Mouse (Mus musculus) stomach, embryonic 14.5 days (tissue): ENCODE measurements around the gene Bax. TPM values are rescaled to one million over a fixed set of nuclear protein-coding genes. Genes with fewer than 3 reads are reported as not detected.

ENCODE experiments used
- ATAC-seq: fragments of 200-750 bp; cut with Nextera tagmentation; 2 replicates; pipeline ENCODE4 v1.8.0; 2017; ENCODE audit warnings: low read depth, moderate TSS enrichment; ENCODE audit not compliant: insufficient number of reproducible peaks, insufficient read depth, low FRiP score
- H3K27ac ChIP-seq: fragments of 300-500 bp; sonication (generic); 2 replicates; pipeline ENCODE4 v1.5.1; 2014; ENCODE audit warnings: mild to moderate bottlenecking, low read length, moderate library complexity, mixed read lengths
- H3K27me3 ChIP-seq: fragments of 300-500 bp; sonication (generic); 2 replicates; pipeline ENCODE4 v1.6.1; 2014; ENCODE audit warnings: low read length, control low read depth, mixed read lengths; ENCODE audit not compliant: control insufficient read depth, insufficient read depth
- H3K36me3 ChIP-seq: fragments of 300-500 bp; sonication (generic); 2 replicates; pipeline ENCODE4 v1.6.1; 2014; ENCODE audit warnings: mild to moderate bottlenecking, control low read depth, low read length, moderate library complexity, mixed read lengths; ENCODE audit not compliant: control insufficient read depth, insufficient read depth
- H3K4me1 ChIP-seq: fragments of 300-500 bp; sonication (generic); 2 replicates; pipeline ENCODE4 v1.6.1; 2014; ENCODE audit warnings: low read length, control low read depth, mixed read lengths; ENCODE audit not compliant: control insufficient read depth, insufficient read depth
- H3K4me2 ChIP-seq: fragments of 300-500 bp; sonication (generic); replicated peaks from 2 replicates; pipeline ENCODE4 v1.6.1; 2014; ENCODE audit warnings: low read depth, low read length, control low read depth
- H3K4me3 ChIP-seq: fragments of 300-500 bp; sonication (generic); 2 replicates; pipeline ENCODE4 v1.5.1; 2014; ENCODE audit warnings: low read depth, low read length, control low read depth
- H3K9ac ChIP-seq: fragments of 300-500 bp; sonication (generic); replicated peaks from 2 replicates; pipeline ENCODE4 v1.6.1; 2014; ENCODE audit warnings: low read depth, mild to moderate bottlenecking, control low read depth, low read length, moderate library complexity, mixed read lengths
- H3K9me3 ChIP-seq: fragments of 300-500 bp; sonication (generic); 2 replicates; pipeline ENCODE4 v1.6.1; 2016; ENCODE audit warnings: low read depth, low read length, control low read depth; ENCODE audit not compliant: control insufficient read depth
- WGBS: fragments of 180-500 bp; shearing (Covaris S2); extraction: QIAGEN DNeasy Blood & Tissue Kit; methylation state at CpG from one replicate; pipeline ENCODE4 v1.1.7; 2014; 5-methylcytosine and 5-hydroxymethylcytosine counted together
- polyA plus RNA-seq: library from polyadenylated mRNA; unstranded; fragments of >200 nt; fragmentation: Nextera tagmentation; extraction: Ambion mirVana; gene quantifications from 2 replicates; pipeline ENCODE4 v1.2.1, GENCODE M21; 2014

Bax gene
- polyA plus RNA-seq, 1 experiment from 2014 or later, result 67.1 TPM

DNA sequence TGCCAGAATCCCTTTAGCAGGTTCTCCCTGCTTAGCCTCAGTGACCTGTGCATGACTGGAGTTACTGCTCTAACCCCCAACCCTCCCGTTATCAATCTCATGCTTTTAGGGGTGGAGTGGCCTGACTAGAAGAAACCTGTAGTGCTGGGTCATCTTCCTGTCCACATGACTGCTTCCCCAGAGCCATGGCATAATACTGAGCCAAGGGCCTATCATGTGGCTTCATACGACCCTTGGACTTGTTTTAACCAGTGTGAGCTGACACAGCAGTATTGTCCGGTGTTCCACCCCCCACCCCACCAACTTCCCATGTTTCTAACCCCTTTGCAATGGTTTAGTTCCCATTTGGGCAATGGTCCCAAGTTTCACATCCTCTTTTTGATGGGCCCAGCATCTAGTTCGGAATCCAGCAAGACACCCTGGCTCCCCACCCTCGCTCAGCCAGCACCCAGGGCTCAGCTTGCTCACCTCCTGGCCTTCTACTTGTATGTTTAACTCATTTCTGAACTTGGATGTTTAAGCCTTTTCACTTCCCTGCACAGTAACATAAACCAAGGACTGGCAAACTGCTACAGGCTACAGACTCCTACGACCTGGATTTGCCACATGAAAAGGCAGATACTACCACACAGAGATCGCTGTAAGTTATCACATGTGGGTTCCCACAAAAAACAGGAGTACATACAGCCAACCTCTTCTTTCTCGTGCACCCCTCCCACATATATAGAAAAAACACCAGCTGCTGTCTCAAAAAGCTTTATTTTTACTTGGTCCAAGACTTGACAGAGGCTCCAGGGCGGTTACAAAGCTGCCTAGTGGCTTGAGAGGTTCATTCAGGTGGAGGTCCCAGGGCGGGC is 9.3 kb downstream of the Bax start:
- peaks cover 29% of the 10 kb centered on the region for H3K4me1 ChIP-seq
- 47% methylated on average over 10 of the region's 10 CpGs for WGBS
- no peaks in the 10 kb centered on the region for H3K9me3 ChIP-seq
- H3K4me3 ChIP-seq, result peak overlapping the region; percentile 81
- no peak overlapping the region; the same call in 1 of the 2 replicates for H3K27ac ChIP-seq
- no peaks in the 10 kb centered on the region for H3K27me3 ChIP-seq
- H3K4me2 ChIP-seq, result peak overlapping the region; percentile 80
- H3K36me3 ChIP-seq, result peaks cover 27% of the 10 kb centered on the region
- no peak overlapping the region; the same call in 1 of the 2 replicates for H3K9ac ChIP-seq
- ATAC-seq, result no peak

DNA sequence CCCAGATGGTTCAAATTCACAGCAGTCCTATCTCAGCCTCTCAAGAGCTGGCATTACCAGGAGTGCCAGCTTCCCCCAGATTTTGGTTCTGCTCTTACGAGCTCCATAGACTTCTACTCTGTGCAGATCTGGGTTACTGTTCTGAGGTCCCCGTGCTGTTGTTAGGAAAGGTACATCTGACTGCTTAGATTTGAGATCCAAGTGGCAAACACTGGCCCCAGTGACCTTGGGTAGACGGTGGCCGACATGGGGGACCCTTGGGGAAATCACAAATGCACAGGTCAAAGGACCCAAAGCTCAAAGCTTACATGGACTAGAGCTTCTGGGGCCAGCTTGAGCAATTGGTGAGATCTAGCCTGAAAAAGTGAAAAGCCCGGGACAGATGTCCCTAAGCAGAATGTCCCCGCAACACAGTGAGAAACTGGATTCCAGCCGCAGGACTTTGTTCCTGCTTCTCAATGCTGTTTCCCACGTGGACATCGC is 9.9 kb downstream of the Bax start:
- WGBS, result 44% methylated on average over 9 of the region's 9 CpGs
- H3K4me3 ChIP-seq, result no peak overlapping the region
- H3K4me1 ChIP-seq, result peaks cover 29% of the 10 kb centered on the region
- H3K27ac ChIP-seq, result peak overlapping the region; percentile 10; the same call in 1 of the 2 replicates
- peaks cover 31% of the 10 kb centered on the region for H3K36me3 ChIP-seq
- peak overlapping the region; percentile 80 for H3K4me2 ChIP-seq
- H3K27me3 ChIP-seq, result no peaks in the 10 kb centered on the region
- no peaks in the 10 kb centered on the region for H3K9me3 ChIP-seq
- H3K9ac ChIP-seq, result no peak overlapping the region
- ATAC-seq, result no peak

DNA sequence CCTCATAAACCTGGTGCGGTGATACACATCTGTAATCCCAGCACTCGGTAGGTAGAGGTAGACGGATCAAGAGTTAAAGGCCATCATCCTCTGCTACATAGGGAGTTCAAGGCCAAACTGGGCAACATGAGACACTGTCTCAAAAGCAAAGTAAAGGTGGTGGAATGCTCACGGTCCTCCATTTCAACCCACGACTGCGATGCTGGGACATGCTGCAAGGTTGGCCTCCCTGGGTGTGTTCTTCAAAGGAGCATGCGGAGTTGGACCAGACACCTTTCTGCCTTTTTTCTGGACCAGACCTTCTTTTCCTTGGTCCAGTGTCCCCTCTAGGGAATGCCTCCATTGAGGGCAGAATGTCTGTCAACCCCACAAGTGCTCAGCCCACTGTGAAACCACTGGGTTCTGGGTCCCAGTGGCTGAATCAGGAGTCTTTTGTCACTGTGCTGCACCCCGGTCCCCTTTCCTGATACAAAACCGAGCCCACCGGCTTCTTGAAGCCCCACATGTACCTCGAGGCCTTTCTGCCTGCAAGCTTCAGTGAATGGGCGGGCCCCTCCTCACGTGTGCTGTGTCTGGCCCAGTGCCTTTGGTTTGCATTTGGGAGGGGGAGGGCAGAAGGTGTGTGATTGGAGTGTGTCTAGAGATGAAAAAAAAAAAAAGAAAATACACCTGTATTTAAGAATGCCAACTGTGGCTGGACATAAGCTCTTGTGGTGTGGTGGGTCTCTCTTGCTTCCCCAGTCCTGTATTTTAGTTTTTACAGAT is 10.6 kb downstream of the Bax start:
- peaks cover 28% of the 10 kb centered on the region for H3K4me1 ChIP-seq
- no peak overlapping the region; the same call in 1 of the 2 replicates for H3K4me2 ChIP-seq
- H3K27me3 ChIP-seq, result no peaks in the 10 kb centered on the region
- no peak overlapping the region for H3K4me3 ChIP-seq
- no peak overlapping the region for H3K9ac ChIP-seq
- peaks cover 31% of the 10 kb centered on the region for H3K36me3 ChIP-seq
- WGBS, result 73% methylated on average over 13 of the region's 13 CpGs
- no peak overlapping the region; the same call in 1 of the 2 replicates for H3K27ac ChIP-seq
- no peak for ATAC-seq
- no peaks in the 10 kb centered on the region for H3K9me3 ChIP-seq

DNA sequence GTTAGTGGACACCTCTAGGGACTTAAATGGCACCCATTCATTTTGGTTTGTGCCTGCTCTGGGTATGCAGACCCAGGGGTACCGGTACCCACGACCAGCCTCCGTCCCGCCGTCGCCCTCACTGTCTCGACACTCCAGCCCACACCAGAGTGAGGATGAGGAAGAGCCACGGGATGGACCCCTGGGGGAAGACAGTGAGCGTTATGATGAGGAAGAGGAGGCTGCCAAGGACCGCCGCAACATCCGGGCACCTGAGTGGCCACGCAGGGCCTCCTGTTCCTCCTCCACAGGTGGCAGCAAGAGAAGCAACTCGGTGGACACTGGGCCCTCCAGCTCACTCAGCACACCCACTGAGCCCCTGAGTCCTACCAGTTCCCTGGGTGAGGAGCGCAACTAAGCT is 11.7 kb downstream of the Bax start:
- Histone ChIP-seq H3K9ac (no peak overlapping the region), H3K4me2 (no peak overlapping the region), H3K4me3 (no peak overlapping the region), H3K27me3 (no peaks in the 10 kb centered on the region), H3K4me1 (peaks cover 17% of the 10 kb centered on the region), H3K27ac (no peak overlapping the region), H3K36me3 (peaks cover 32% of the 10 kb centered on the region), H3K9me3 (no peaks in the 10 kb centered on the region)
- ATAC-seq, result no peak
- WGBS, result 89% methylated on average over 15 of the region's 15 CpGs

DNA sequence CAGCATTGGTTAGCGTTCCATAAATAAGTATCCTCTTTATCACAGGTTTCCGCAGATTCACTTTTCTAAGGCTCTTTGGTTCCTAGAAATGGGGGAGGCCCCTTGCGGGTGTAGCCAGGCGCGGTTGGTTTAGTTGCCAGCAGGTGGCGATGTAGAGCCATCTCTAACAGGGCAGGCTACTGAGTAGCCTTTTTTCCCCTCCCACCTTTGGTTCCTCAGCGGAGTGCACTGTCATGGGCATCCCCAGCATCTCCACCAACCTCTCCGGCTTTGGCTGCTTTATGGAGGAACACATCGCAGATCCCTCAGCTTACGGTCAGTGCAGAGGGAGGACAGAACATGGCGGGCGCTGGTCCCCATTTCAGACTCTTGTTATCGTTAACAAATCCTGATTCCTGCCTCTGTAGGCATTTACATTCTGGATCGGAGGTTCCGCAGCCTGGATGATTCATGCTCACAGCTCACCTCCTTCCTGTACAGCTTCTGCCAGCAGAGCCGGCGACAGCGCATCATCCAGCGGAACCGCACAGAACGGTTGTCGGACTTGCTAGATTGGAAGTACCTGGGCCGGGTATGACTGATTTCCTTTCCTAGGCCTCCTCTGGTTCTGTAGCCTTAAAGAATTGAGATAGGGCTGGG is 15.2 kb downstream of the Bax start:
- no peak overlapping the region for H3K9ac ChIP-seq
- no peak overlapping the region for H3K27ac ChIP-seq
- peak; percentile 73; the same call in 1 of the 2 replicates for ATAC-seq
- no peaks in the 10 kb centered on the region for H3K27me3 ChIP-seq
- 55% methylated on average over 23 of the region's 23 CpGs for WGBS
- peaks cover 31% of the 10 kb centered on the region for H3K36me3 ChIP-seq
- no peaks in the 10 kb centered on the region for H3K9me3 ChIP-seq
- H3K4me1 ChIP-seq, result no peaks in the 10 kb centered on the region
- no peak overlapping the region for H3K4me2 ChIP-seq
- H3K4me3 ChIP-seq, result no peak overlapping the region

DNA sequence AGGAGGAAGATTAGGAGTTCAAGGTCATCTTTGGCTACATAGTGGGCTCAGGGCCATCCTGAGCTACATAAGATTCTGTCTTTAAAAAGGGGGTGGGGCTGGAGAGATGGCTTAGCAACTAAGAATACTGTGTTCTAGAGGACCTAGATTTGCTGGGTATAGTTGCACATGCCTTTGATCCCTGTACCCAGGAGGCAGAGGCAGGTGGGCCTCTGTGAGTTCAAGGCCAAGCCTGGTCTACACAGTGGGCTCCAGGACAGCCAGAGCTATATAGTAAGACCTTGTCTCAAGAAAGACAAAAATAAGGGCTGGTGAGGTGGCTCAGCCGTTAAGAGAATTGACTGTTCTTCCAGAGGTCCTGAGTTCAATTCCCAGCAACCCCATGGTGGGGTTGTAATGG is 16.7 kb downstream of the Bax start:
- no peak overlapping the region for H3K4me2 ChIP-seq
- H3K36me3 ChIP-seq, result peaks cover 37% of the 10 kb centered on the region
- H3K4me3 ChIP-seq, result no peak overlapping the region
- H3K9me3 ChIP-seq, result no peaks in the 10 kb centered on the region
- ATAC-seq, result no peak
- no peak overlapping the region for H3K9ac ChIP-seq
- no peaks in the 10 kb centered on the region for H3K27me3 ChIP-seq
- H3K4me1 ChIP-seq, result no peaks in the 10 kb centered on the region
- WGBS, result 93% methylated on average over 1 of the region's 1 CpGs
- no peak overlapping the region for H3K27ac ChIP-seq

DNA sequence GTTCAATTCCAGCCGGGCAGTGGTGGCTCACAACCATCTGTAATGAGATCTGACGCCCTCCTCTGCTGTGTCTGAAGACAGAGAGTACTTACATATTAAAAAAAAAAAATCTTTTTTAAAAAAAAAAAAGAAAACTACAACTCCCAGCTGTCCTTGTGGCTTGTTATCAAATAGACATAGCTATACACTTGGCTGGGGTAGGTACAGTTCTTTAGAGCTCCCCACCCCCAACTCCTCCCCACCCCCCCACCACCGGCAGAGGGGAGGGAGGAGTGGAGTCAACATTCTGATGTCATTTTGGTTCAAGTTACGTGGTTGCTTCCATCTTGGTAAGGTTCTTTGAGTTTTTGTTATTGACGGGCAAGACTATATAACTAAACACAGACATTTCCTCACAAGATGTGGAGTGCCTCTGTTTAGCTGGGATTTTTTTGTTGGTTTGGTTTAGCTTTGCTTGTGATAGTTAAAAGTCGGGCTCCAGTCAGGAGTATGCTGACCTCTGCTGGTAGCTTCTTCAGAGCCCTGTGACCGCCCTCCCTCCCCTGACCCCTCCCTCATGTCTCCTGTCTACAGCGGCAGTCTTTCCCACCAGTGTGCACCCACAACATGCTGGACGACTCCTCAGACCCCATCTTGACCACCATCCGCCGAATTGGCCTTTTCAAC is 19.2 kb downstream of the Bax start:
- H3K36me3 ChIP-seq, result peaks cover 40% of the 10 kb centered on the region; the same call in 1 of the 2 replicates

DNA sequence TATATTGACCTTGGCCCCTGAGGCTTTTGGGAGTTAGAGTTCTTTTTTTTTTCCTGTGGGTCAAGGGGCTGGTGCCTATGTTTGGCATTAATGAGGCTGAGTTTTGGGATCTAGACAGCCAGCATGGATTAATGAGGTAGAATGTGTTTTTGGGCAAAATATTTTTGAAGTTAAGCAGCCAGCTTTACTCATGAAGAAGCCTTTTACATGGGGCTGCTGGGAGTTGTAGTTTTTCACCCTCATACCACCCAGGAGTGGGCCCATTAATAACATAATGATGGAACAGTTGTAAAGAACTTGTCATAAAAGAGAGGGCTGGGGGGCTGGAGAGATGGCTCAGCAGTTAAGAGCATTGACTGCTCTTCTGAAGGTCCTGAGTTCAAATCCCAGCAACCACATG is 20.1 kb downstream of the Bax start:
- Histone ChIP-seq H3K4me3 (no peak overlapping the region), H3K4me1 (no peaks in the 10 kb centered on the region), H3K4me2 (no peak overlapping the region), H3K27ac (no peak overlapping the region), H3K36me3 (peaks cover 39% of the 10 kb centered on the region; the same call in 1 of the 2 replicates), H3K9ac (no peak overlapping the region), H3K27me3 (no peaks in the 10 kb centered on the region), H3K9me3 (no peaks in the 10 kb centered on the region)
- ATAC-seq, result no peak

More for the DNA sequence above, 19.2 kb downstream of the Bax start:
- H3K27me3 ChIP-seq, result no peaks in the 10 kb centered on the region
- WGBS, result 36% methylated on average over 11 of the region's 11 CpGs
- no peaks in the 10 kb centered on the region for H3K9me3 ChIP-seq
- H3K4me3 ChIP-seq, result no peak overlapping the region
- no peak overlapping the region for H3K27ac ChIP-seq
- H3K9ac ChIP-seq, result no peak overlapping the region
- no peak overlapping the region for H3K4me2 ChIP-seq
- no peak for ATAC-seq
- no peaks in the 10 kb centered on the region for H3K4me1 ChIP-seq
